Mouse (Mus musculus): ENCODE results near the gene Slc22a18.

- peak; percentile 75; the same call in 1 of the 2 replicates for TF ChIP-seq MXI1 (IDR thresholded peaks at IDR 0.05; ENCODE audit: low read depth, low read length)
- TF ChIP-seq CTCF (conservative IDR thresholded peaks at IDR 0.05 in 1 of 2, IDR thresholded peaks at IDR 0.05 in 1 of 2; ENCODE audit: low read depth in 2 of 2, low read length in 2 of 2) = peak in 1 of 2 experiments; percentile 76; a peak in 2 of 4 replicates
- TF ChIP-seq RCOR1 (conservative IDR thresholded peaks at IDR 0.05; ENCODE audit: low read depth, low read length) = no peak
- TF ChIP-seq HCFC1 (IDR thresholded peaks at IDR 0.05; ENCODE audit: low read depth, low read length) = no peak
- TF ChIP-seq ETS1 (conservative IDR thresholded peaks at IDR 0.05; ENCODE audit: low read depth, low read length) = no peak
- TF ChIP-seq GABPA (IDR thresholded peaks at IDR 0.05; ENCODE audit: insufficient replicate concordance, low read depth, low read length) = no peak
- TF ChIP-seq UBTF (IDR thresholded peaks at IDR 0.05; ENCODE audit: low read depth, low read length) = no peak
- no peak for TF ChIP-seq POLR2A (IDR thresholded peaks at IDR 0.05; ENCODE audit: low read depth, low read length)
- TF ChIP-seq EP300 (IDR thresholded peaks at IDR 0.05; ENCODE audit: low read length) = no peak
- no peak for TF ChIP-seq USF1 (IDR thresholded peaks at IDR 0.05; ENCODE audit: low read depth, low read length)
- TF ChIP-seq SIN3A (IDR thresholded peaks at IDR 0.05; ENCODE audit: low read length) = no peak
- TF ChIP-seq MAX (IDR thresholded peaks at IDR 0.05; ENCODE audit: low read length) = peak; percentile 41; the same call in 1 of the 2 replicates
Observed at GRCm38 (mm10) chr7:143505823-143506222, 32.3 kb downstream of the Slc22a18 start.
